Mouse (Mus musculus) CH12.LX (cell line): ENCODE data around the gene Col4a6.

ENCODE experiments used
- CTCF ChIP-seq, 2 experiments: IDR thresholded peaks in 1 of 2; conservative IDR thresholded peaks in 1 of 2; 2 replicates each; pipeline ENCODE4 v1.5.1; 2011 to 2012; ENCODE audit warnings: low read depth in 2 of 2, low read length in 2 of 2, improper control_type of control experiment in 1 of 2, inconsistent platforms in 1 of 2, mild to moderate bottlenecking in 1 of 2, moderate library complexity in 1 of 2
- TCF12 ChIP-seq: IDR thresholded peaks from 2 replicates; pipeline ENCODE4 v1.6.1; 2014; ENCODE audit warnings: low read depth, mild to moderate bottlenecking, inconsistent platforms, low read length, improper control_type of control experiment

- TF ChIP-seq CTCF (conservative IDR thresholded peaks at IDR 0.05 in 1 of 2, IDR thresholded peaks at IDR 0.05 in 1 of 2; ENCODE audit: low read depth in 2 of 2, low read length in 2 of 2), result peak; percentile 58
- TF ChIP-seq TCF12, result no peak
Observed at GRCm38 (mm10) chrX:141158160-141158559, 315.7 kb downstream of the Col4a6 start.
